Mouse (Mus musculus) MEL-GATA-1-ER (cell line): ENCODE results near the gene Wdfy3.

Experiments used
- DNase-seq: peaks from one replicate; pipeline ENCODE4 v3.0.0-alpha.2; 2012; ENCODE audit warnings: low read depth; ENCODE audit errors: extremely low read depth

Gene Wdfy3

GRCm38 (mm10) chr5:101891694-101892416 lies 177.9 kb downstream of the Wdfy3 start:
- no peak for DNase-seq

- DNase-seq = no peak
Observed at GRCm38 (mm10) chr5:101887989-101888388, 181.7 kb downstream of the Wdfy3 start.

DNA sequence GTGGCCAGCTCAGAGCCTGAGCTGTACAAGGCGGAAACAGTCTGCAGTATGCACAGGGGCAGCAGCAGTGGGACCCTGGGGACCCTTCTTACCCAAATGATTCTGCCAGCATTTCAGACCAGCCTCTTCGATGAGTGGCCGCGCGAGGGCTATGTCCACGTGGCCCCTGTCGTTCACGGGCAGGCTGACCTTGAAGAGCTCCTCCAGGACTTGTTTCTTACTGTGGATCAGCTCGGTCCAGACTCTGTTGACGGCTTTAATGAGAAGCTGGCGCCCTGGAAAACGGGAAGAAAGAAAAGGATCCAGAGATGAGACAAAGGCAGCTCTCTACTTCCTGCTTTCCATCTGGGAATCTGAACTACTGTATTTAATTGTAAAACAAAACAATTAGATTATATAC lies 184.7 kb downstream of the Wdfy3 start:
- DNase-seq = no peak

- DNase-seq = no peak
Observed at GRCm38 (mm10) chr5:101882191-101882590, 187.5 kb downstream of the Wdfy3 start.

DNA sequence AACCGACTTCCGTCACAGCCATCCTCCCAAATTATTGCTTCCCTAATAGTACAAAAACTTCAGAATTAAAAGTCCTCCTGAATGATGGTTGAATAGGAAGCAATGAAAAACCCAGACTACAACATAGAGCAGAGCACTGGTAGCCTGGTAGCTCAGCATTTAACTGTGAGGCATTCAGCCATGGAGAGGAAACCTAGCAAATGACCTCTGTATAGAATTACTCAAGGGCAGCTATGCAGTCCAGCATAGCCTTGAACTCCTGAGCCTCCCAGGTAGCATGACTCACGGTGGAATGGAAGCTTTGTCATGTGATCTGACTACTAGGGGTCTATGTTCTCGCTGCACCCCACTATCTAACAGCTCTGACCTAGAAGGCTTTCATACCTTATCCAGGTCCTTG lies 189.8 kb downstream of the Wdfy3 start:
- DNase-seq = no peak

DNA sequence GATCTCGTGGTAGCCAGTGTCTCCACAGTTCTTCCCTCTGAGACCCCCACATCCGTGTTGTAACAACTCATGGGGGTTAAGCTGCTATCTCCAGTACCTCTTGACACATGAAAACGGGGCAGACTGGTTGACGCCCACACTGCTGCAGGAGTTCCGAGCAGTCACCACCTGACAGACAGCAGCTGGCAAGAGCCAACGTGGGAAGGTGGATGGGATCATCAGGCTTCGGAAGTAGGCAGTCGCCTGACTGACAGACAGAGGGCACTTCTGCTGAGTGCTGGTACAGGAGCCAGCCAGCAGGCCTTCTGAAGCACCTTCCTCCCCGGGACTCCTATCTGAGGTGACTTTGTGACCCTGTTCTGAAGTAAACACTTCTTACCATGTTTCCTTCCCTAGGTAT lies 191.3 kb downstream of the Wdfy3 start:
- DNase-seq = no peak

DNA sequence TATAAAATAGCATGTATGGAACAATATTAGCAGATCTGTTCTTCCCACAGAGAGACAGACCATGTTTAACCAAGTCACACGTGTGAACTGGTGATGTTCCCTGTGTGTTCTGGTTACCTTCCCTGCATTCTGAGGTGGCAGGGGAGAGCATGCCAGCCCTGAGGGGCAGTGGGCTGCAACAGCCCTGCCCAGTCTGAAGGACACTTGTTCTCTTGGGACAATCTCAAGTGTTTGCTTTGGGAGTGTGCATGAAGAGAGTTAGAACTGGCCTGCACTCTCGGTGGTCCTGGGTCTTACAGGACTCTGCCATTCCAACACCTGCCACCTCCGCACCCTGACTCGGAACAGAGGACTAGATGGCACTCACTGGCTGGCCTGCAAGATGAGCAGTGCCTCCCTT lies 193.5 kb downstream of the Wdfy3 start:
- no peak for DNase-seq

DNA sequence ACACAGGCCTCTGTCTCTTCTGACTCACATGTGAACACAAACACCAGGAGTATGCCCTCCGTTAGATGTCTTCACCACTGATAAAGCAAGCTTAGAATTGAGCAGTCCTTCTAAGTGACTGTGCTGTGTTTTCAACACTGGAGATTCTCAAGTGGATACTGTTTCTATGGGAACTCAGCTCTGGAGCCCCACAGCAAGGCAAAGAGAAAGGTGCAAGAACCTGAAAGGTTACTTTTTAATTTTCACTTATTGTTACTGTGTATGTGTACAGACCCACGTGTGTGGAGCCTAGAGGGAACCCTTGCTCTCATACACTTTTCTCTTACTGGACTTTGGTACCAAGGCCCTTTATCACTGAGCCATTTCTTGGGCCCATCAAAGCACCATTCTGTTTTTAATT lies 203.0 kb downstream of the Wdfy3 start:
- no peak for DNase-seq

GRCm38 (mm10) chr5:101863946-101864345 lies 205.8 kb downstream of the Wdfy3 start:
- no peak for DNase-seq

GRCm38 (mm10) chr5:101862651-101863050 lies 207.1 kb downstream of the Wdfy3 start:
- no peak for DNase-seq

- no peak for DNase-seq
Observed at GRCm38 (mm10) chr5:101861786-101862571, 207.7 kb downstream of the Wdfy3 start.

DNA sequence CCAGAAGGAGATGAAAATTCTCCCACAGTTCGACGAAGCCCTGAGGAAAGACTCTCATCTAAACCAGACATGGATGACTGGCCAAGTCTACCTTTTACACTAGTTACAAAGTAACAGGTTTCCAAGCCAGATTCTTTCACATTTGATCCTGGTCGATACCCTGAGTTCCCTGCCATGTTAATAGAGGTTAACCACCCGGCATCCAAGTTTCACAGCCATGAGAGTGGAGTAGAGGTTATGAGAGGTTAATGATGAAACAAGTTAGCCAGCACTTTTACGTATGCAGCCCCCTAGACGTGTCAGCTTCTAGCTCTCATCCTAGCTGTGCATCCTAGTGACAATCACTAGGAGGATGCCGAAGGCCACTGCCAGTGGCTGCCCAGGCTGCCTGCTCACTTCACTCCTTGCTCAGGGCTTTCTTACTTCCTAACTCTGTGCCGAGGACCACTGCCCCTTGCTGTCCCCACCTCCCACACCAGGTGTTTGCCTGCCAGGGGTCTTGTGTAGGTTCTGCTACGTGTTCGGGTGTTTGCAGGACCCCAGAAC lies 210.8 kb downstream of the Wdfy3 start:
- DNase-seq = no peak

DNA sequence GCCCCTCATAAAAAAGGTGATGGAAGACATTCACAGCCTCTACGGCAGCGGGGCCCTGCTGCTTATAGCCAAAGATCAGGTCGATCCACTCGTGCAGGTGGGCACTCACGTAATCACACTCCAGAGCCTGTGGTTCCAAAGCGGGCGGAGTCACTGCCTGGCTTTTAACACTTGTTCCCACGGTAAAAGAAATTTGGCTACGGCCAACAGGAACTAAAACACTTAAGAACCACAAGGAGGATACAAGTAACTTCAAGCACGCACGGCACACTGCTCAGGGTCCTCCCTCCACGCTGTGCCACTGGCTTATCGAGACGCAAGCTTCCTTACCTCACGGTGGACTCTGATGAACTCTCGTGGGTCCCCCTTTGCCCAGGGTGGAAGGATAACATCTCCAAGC lies 214.2 kb downstream of the Wdfy3 start:
- no peak for DNase-seq

GRCm38 (mm10) chr5:101854667-101855066 lies 215.1 kb downstream of the Wdfy3 start:
- no peak for DNase-seq

DNA sequence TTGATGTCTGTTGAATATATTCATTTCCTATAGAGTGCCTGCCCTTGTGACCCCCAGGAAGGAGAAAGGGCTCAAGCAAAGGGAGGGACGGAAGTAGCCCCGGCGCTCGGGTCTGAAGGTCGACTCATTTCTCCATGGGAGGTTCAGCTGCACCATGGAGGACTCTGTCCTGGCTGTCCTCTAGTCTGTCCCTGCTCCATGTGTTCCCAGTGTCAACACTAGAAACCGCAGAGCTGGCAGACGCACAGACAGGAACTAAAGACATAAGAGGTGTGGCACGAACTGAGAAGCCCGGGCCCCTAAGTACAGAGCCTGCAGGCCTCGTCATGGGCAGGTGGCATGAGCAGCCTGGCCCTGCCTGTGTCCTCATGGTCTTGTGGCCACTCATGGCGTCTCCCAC lies 215.6 kb downstream of the Wdfy3 start:
- no peak for DNase-seq

DNA sequence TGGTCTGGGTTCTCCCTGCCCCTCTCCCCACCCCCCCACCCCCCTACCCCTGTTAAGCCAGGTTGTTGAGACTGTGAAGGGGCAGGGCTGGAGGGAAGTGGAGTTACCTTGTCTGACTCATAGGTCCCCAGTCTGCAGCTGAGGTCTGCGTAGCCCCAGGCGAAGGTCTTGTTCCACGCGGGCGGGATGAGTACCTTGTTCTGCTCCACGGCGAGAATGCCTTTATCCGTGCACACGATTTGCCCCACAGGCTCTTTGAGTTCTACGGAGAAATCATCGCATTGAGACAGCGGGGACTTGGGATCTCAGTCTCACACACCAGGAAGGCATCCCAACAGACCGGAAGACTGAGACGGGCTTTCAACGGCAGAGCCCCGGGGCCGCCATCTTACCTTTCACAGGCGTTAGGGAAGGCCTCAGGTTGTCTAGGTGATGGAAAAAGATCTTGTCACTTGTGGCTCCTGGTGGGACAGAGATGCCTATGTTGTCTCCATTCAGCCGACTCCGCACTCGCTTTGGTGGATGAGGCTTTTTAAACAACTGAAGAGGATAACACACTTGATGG lies 217.5 kb downstream of the Wdfy3 start:
- no peak for DNase-seq

GRCm38 (mm10) chr5:101851133-101851532 lies 218.6 kb downstream of the Wdfy3 start:
- DNase-seq = no peak

- no peak for DNase-seq
Observed at GRCm38 (mm10) chr5:101847762-101848161, 222.0 kb downstream of the Wdfy3 start.

GRCm38 (mm10) chr5:101847323-101847722 lies 222.4 kb downstream of the Wdfy3 start:
- no peak for DNase-seq

- no peak for DNase-seq
Observed at GRCm38 (mm10) chr5:101845930-101846329, 223.8 kb downstream of the Wdfy3 start.

GRCm38 (mm10) chr5:101845011-101845410 lies 224.7 kb downstream of the Wdfy3 start:
- DNase-seq = no peak

- DNase-seq = no peak
Observed at GRCm38 (mm10) chr5:101840476-101840875, 229.2 kb downstream of the Wdfy3 start.
